Mouse (Mus musculus) heart, postnatal 25 days (tissue): ENCODE results near the gene Arhgef40. TPM values are rescaled to one million over a fixed set of nuclear protein-coding genes. Genes with fewer than 3 reads are reported as not detected.
"Not testable (repeated sequence)": the region's sequence is repeated elsewhere in the genome, so short reads cannot be mapped to it uniquely, and the experiment has no call there.

Source experiments
- DNase-seq: peaks from one replicate; pipeline ENCODE4 v3.0.0; 2022; ENCODE audit warnings: low spot score
- intact Hi-C: fragments of 180-260 bp; cut with DNase I; formaldehyde crosslinking; loops from one replicate; pipeline ENCODE4 v1.15.1; 2025
- total RNA-seq, 2 experiments: library from RNA; stranded (reverse); gene quantifications; 2 replicates each; pipeline ENCODE4 v1.2.3; 2021

The Arhgef40 gene
- total RNA-seq, 2 experiments from 2014 or later, result 31.2 to 41.2 TPM

- intact Hi-C loops, result no loop called here
- no peak for DNase-seq
Measured at GRCm38 (mm10) chr14:52045966-52046565, 61.5 kb downstream of the Arhgef40 start.

- DNase-seq, intact Hi-C loops: not testable (repeated sequence)
Measured at GRCm38 (mm10) chr14:52052720-52053119, 68.2 kb downstream of the Arhgef40 start.

Other genes with a start within 250 kb of the Arhgef40 start
- not detected for gene Ang4, start 211.1 kb upstream of the Arhgef40 start, total RNA-seq
- not detected for gene AY358078, start 184.7 kb upstream of the Arhgef40 start, total RNA-seq
- not detected for gene Ear6, start 131.0 kb upstream of the Arhgef40 start, total RNA-seq
- gene Mettl17, start 99.9 kb upstream of the Arhgef40 start, total RNA-seq, result 10 to 100 TPM; 19.8 to 20.9 TPM
- gene Slc39a2, start 91.8 kb upstream of the Arhgef40 start, total RNA-seq, result under 1 TPM in 1 of 2 experiments, not detected in 1; 0.36 TPM
- gene Ndrg2, start 70.6 kb upstream of the Arhgef40 start, total RNA-seq, result 1,000 to 10,000 TPM; 1,299 to 1,387 TPM
- gene Tppp2, start 66.3 kb upstream of the Arhgef40 start, total RNA-seq, result not detected
- not detected for gene Rnase13, start 61.9 kb upstream of the Arhgef40 start, total RNA-seq
- 1 to 10 TPM; 3.3 to 3.9 TPM for gene Tmem253, start 30.9 kb downstream of the Arhgef40 start, total RNA-seq
- 10 to 100 TPM; 24.8 to 29.0 TPM for gene Zfp219, start 36.0 kb downstream of the Arhgef40 start, total RNA-seq
- not detected for gene Olfr221, start 57.7 kb downstream of the Arhgef40 start, total RNA-seq
- gene Hnrnpc, start 119.3 kb downstream of the Arhgef40 start, total RNA-seq, result 100 to 1,000 TPM; 132 to 147 TPM
- not detected for gene Rpgrip1, start 126.0 kb downstream of the Arhgef40 start, total RNA-seq
- gene Supt16, start 212.7 kb downstream of the Arhgef40 start, total RNA-seq, result 10 to 100 TPM; 22.1 to 23.3 TPM